Mouse (Mus musculus) MEL (cell line): ENCODE measurements around the gene Upp2. TPM values are rescaled to one million over a fixed set of nuclear protein-coding genes. Genes with fewer than 3 reads are reported as not detected.

ENCODE experiments used
- DNase-seq: peaks from one replicate; pipeline ENCODE4 v3.0.0; 2011; ENCODE audit warnings: low read depth, low spot score
- H3K27ac ChIP-seq: 2 replicates; pipeline ENCODE4 v1.5.1; 2012; ENCODE audit warnings: low read depth, mild to moderate bottlenecking, control low read depth, low read length, moderate library complexity; ENCODE audit not compliant: control insufficient read depth
- H3K27me3 ChIP-seq, 2 experiments: fragments of 150-350 bp in 1 of 2; sonication (generic) in 1 of 2; 2 replicates each; pipeline ENCODE4 v1.6.1; 2012; ENCODE audit warnings: low read length in 2 of 2, mild to moderate bottlenecking in 2 of 2, improper control_type of control experiment in 1 of 2, moderate library complexity in 1 of 2; ENCODE audit not compliant: insufficient read depth in 2 of 2, control insufficient read depth in 1 of 2
- H3K36me3 ChIP-seq, 2 experiments: 2 replicates each; pipeline ENCODE4 v1.6.1; 2012 to 2014; ENCODE audit warnings: low read length in 2 of 2, improper control_type of control experiment in 1 of 2, inconsistent platforms in 1 of 2, mild to moderate bottlenecking in 1 of 2; ENCODE audit not compliant: insufficient read depth in 2 of 2, control insufficient read depth in 1 of 2
- H3K4me1 ChIP-seq, 2 experiments: fragments of 150-350 bp in 1 of 2; sonication (generic) in 1 of 2; 2 replicates each; pipeline ENCODE4 v1.6.1; 2012; ENCODE audit warnings: low read length in 2 of 2, improper control_type of control experiment in 1 of 2, mild to moderate bottlenecking in 1 of 2; ENCODE audit not compliant: insufficient read depth in 2 of 2, control insufficient read depth in 1 of 2
- H3K4me3 ChIP-seq, 2 experiments: fragments of 150-350 bp in 1 of 2; sonication (generic) in 1 of 2; 2 replicates each; pipeline ENCODE4 v1.5.1; 2012; ENCODE audit warnings: low read depth in 2 of 2, low read length in 2 of 2, mild to moderate bottlenecking in 2 of 2, moderate library complexity in 2 of 2, control low read depth in 1 of 2, improper control_type of control experiment in 1 of 2; ENCODE audit not compliant: control insufficient read depth in 1 of 2, insufficient read depth in 1 of 2
- H3K79me2 ChIP-seq: 2 replicates; pipeline ENCODE4 v1.6.1; 2012; ENCODE audit warnings: mild to moderate bottlenecking, low read length, moderate library complexity; ENCODE audit not compliant: control insufficient read depth, poor library complexity, insufficient read depth
- H3K9ac ChIP-seq: 2 replicates; pipeline ENCODE4 v1.6.1; 2012; ENCODE audit warnings: low read depth, mild to moderate bottlenecking, control low read depth, low read length, moderate library complexity; ENCODE audit not compliant: control insufficient read depth, poor library complexity, severe bottlenecking
- H3K9me3 ChIP-seq: fragments of 150-350 bp; sonication (generic); replicated peaks from 2 replicates; pipeline ENCODE4 v1.6.1; 2012; ENCODE audit warnings: mild to moderate bottlenecking, low read length, improper control_type of control experiment, moderate library complexity; ENCODE audit not compliant: insufficient read depth
- BHLHE40 ChIP-seq: IDR thresholded peaks from 2 replicates; pipeline ENCODE4 v1.6.1; 2012; ENCODE audit warnings: low read depth, mild to moderate bottlenecking, inconsistent platforms, low read length, improper control_type of control experiment, borderline replicate concordance
- E2F4 ChIP-seq: IDR thresholded peaks from 2 replicates; pipeline ENCODE4 v1.6.1; 2011; ENCODE audit warnings: low read depth, low read length, improper control_type of control experiment, borderline replicate concordance
- EP300 ChIP-seq, 2 experiments: IDR thresholded peaks; 2 replicates each; pipeline ENCODE4 v1.6.1; 2011; ENCODE audit warnings: improper control_type of control experiment in 2 of 2, low read length in 2 of 2, low read depth in 1 of 2, mild to moderate bottlenecking in 1 of 2
- GATA1 ChIP-seq: IDR thresholded peaks from 2 replicates; pipeline ENCODE4 v1.6.1; 2011; ENCODE audit warnings: low read depth, low read length, improper control_type of control experiment
- JUND ChIP-seq: IDR thresholded peaks from 2 replicates; pipeline ENCODE4 v1.6.1; 2011; ENCODE audit warnings: low read depth, mild to moderate bottlenecking, improper control_type of control experiment, low read length
- KAT2A ChIP-seq: conservative IDR thresholded peaks from 2 replicates; pipeline ENCODE4 v1.6.1; 2012; ENCODE audit warnings: low read depth, low read length, improper control_type of control experiment, inconsistent platforms
- MAFK ChIP-seq: IDR thresholded peaks from 2 replicates; pipeline ENCODE4 v1.6.1; 2011; ENCODE audit warnings: low read depth, mild to moderate bottlenecking, low read length, improper control_type of control experiment, borderline replicate concordance
- MAX ChIP-seq: IDR thresholded peaks from 2 replicates; pipeline ENCODE4 v1.6.1; 2011; ENCODE audit warnings: low read length, improper control_type of control experiment
- MXI1 ChIP-seq: IDR thresholded peaks from 2 replicates; pipeline ENCODE4 v1.6.1; 2011; ENCODE audit warnings: mild to moderate bottlenecking, low read depth, low read length, improper control_type of control experiment
- MYC ChIP-seq: IDR thresholded peaks from 2 replicates; pipeline ENCODE4 v1.6.1; 2011; ENCODE audit warnings: low read depth, mild to moderate bottlenecking, low read length, improper control_type of control experiment, moderate library complexity
- NELFE ChIP-seq: IDR thresholded peaks from 2 replicates; pipeline ENCODE4 v1.6.1; 2011; ENCODE audit warnings: low read depth, low read length, improper control_type of control experiment
- POLR2AphosphoS2 ChIP-seq: IDR thresholded peaks from 2 replicates; pipeline ENCODE4 v1.6.1; 2011; ENCODE audit warnings: low read length, improper control_type of control experiment
- SIN3A ChIP-seq: IDR thresholded peaks from 2 replicates; pipeline ENCODE4 v1.6.1; 2012; ENCODE audit warnings: low read length, improper control_type of control experiment, inconsistent platforms
- TAL1 ChIP-seq: IDR thresholded peaks from 2 replicates; pipeline ENCODE4 v1.6.1; 2012; ENCODE audit warnings: mild to moderate bottlenecking, inconsistent platforms, low read length, moderate library complexity, mixed read lengths
- polyA plus RNA-seq, 2 experiments: library from polyadenylated mRNA; stranded (reverse) in 1 of 2; unstranded in 1 of 2; fragments of >175 nt in 1 of 2; fragments of >200 nt in 1 of 2; gene quantifications; 2 replicates each; pipeline versions ENCODE4 v1.2.1 to v1.2.4; 2012; ENCODE audit warnings: low replicate concordance in 2 of 2, low read depth in 1 of 2; ENCODE audit not compliant: insufficient read length in 2 of 2, insufficient read depth in 1 of 2, missing spikeins in 1 of 2
- total RNA-seq: library from RNA; depleted of rRNA; stranded (reverse); fragments of 300-350 nt; gene quantifications from 2 replicates; pipeline ENCODE4 v1.2.3, GENCODE M21; 2012

The Upp2 gene
- total and polyA plus RNA-seq, 3 experiments, result not detected

DNA sequence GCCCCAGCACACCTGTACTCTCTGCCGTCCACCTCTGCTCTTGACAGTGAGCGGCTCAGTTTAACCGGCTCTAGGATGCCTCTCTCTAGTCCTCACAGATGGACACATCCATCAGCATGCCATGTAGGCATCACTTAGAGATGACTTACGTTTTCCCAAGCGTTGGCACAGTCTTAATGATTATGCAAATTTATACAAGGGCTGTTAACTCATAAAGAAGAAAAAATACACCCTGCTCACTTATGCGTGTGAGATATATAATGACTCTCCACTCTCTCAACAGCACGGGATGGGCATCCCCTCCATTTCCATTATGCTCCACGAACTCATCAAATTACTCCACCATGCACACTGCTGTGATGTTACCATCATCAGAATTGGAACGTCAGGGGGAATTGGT is 206.7 kb downstream of the Upp2 start:
- no peaks in the 10 kb centered on the region for H3K36me3 ChIP-seq
- H3K4me3 ChIP-seq, result no peak overlapping the region
- H3K27me3 ChIP-seq, result no peaks in the 10 kb centered on the region
- no peaks in the 10 kb centered on the region for H3K79me2 ChIP-seq
- no peak for DNase-seq
- no peak overlapping the region for H3K27ac ChIP-seq
- no peak overlapping the region for H3K9ac ChIP-seq
- no peaks in the 10 kb centered on the region for H3K4me1 ChIP-seq
- TF ChIP-seq GATA1 (no peak), JUND (no peak), TAL1 (no peak), NELFE (no peak)
- no peaks in the 10 kb centered on the region for H3K9me3 ChIP-seq

DNA sequence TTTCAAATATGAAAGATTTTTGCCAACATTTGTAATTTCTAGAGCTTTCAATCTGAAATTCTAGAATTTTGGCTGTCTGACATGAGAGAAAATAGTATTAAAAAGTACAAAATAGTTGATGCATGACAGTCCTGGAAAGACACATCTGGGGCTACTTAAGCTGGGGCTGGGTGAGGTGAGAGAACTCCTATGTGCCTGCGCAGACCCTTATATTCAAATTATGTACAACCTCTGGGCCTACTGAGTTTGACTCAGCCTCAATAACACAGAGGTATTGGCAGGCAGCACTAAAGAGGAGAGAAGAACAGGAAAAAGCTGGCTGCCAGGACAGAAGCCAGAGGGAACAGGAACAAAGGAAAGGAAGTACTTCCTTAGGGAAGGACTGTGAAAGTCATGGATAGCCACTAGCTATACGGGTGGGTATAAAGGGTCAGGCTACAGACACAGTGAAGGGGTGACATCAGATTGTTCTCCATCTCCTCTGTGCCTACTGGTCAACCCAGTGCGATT is 211.9 kb downstream of the Upp2 start:
- no peak for DNase-seq
- Histone ChIP-seq H3K27ac (no peak overlapping the region), H3K4me3 (no peak overlapping the region), H3K9me3 (no peaks in the 10 kb centered on the region), H3K9ac (no peak overlapping the region), H3K4me1 (no peaks in the 10 kb centered on the region), H3K27me3 (no peaks in the 10 kb centered on the region), H3K79me2 (no peaks in the 10 kb centered on the region), H3K36me3 (no peaks in the 10 kb centered on the region)
- no peak for TF ChIP-seq MAFK
- no peak for TF ChIP-seq JUND
- TF ChIP-seq BHLHE40, result no peak
- TF ChIP-seq MAX, result no peak

DNA sequence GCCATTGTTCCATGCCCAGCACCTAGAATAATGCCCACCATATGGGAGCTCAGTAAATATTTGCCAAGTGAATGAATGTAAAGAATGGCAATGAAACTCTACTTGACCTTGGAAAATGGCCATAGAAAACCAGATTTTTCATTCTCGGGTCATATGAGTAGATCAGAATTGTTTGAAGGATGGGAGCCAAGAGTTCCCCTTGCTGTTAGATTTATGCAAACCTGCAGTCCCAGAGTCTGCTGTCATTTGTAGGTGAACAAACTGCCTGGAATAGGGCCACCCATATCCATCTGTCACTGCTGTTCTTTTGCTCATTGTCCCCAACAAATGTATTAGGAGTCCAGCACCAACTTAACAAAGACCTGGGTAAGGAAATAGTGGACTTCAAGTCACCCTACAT is 216.4 kb downstream of the Upp2 start:
- Histone ChIP-seq H3K36me3 (no peaks in the 10 kb centered on the region), H3K4me1 (no peaks in the 10 kb centered on the region), H3K27ac (no peak overlapping the region), H3K9me3 (no peaks in the 10 kb centered on the region), H3K9ac (no peak overlapping the region), H3K27me3 (no peaks in the 10 kb centered on the region), H3K79me2 (no peaks in the 10 kb centered on the region), H3K4me3 (no peak overlapping the region)
- no peak for TF ChIP-seq MYC
- TF ChIP-seq MAX, result no peak
- no peak for TF ChIP-seq SIN3A
- no peak for TF ChIP-seq EP300 (IDR thresholded peaks at IDR 0.05; ENCODE audit: low read depth in 1 of 2, low read length in 2 of 2)
- no peak for TF ChIP-seq BHLHE40
- no peak for TF ChIP-seq POLR2AphosphoS2
- TF ChIP-seq MXI1, result no peak
- TF ChIP-seq KAT2A, result no peak
- TF ChIP-seq E2F4, result no peak
- no peak for DNase-seq
